Mouse (Mus musculus) bone marrow macrophage, adult 2 months (primary cell): Measurements from ENCODE around the gene Rasgef1b.

Experiments used
- CTCF ChIP-seq: IDR thresholded peaks from 2 replicates; pipeline ENCODE4 v1.5.1; 2012; ENCODE audit warnings: low read depth, mild to moderate bottlenecking, low read length, moderate library complexity
- POLR2A ChIP-seq: IDR thresholded peaks from 2 replicates; pipeline ENCODE4 v1.6.1; 2012; ENCODE audit warnings: mild to moderate bottlenecking, low read depth, low read length, borderline replicate concordance

DNA sequence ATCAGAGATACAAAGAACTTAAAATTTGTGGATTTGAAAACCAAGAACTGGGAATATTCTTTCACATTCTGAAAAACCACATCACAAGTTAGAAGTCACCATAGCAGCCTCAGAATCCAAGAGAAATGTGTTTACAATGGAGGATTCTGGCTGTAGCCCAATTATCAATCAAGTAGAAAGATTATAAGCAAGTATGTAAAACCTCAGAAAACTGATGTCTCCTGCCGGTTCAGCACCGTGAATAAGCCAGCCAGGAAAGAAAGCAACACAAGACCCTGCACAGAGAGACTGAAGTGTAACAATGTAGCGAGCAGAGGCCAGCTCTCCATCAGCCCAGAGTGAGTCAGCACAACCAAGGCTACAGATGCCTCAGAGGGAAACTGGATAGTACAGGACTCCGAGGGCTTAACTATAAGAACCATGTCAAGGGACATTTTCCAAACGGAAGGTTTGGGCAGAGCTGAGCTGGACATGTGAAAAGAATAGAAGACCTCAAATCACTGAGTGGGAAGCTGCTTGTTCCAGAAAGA is 111.5 kb downstream of the Rasgef1b start:
- TF ChIP-seq CTCF = no peak
- TF ChIP-seq POLR2A = no peak
